Mouse (Mus musculus) ES-Bruce4 (cell line): ENCODE data around the gene Cyb5b.

Source experiments
- EP300 ChIP-seq: IDR thresholded peaks from 2 replicates; pipeline ENCODE4 v1.6.1; 2011; ENCODE audit warnings: low read depth, low read length; ENCODE audit not compliant: insufficient read depth
- POLR2A ChIP-seq: IDR thresholded peaks from one replicate; pipeline ENCODE4 v1.8.1; 2011; ENCODE audit warnings: low read length; ENCODE audit not compliant: insufficient read depth

GRCm38 (mm10) chr8:107146186-107146585 is 4.3 kb upstream of the Cyb5b start:
- TF ChIP-seq EP300 (no peak), POLR2A (no peak)
